Mouse (Mus musculus) hindbrain, embryonic 16.5 days (tissue): ENCODE data around the gene Ube2dnl1. TPM values are rescaled to one million over a fixed set of nuclear protein-coding genes. Genes with fewer than 3 reads are reported as not detected.

ENCODE experiments used
- ATAC-seq: fragments of 200-750 bp; cut with Nextera tagmentation; 2 replicates; pipeline ENCODE4 v1.8.0; 2017; ENCODE audit warnings: moderate TSS enrichment, moderate library complexity
- H3K27ac ChIP-seq: fragments of 300-500 bp; sonication (generic); 2 replicates; pipeline ENCODE4 v1.5.1; 2014; ENCODE audit warnings: low read depth, mild to moderate bottlenecking, control low read depth, low read length, moderate library complexity
- H3K27me3 ChIP-seq: fragments of 300-500 bp; sonication (generic); replicated peaks from 2 replicates; pipeline ENCODE4 v1.6.1; 2014; ENCODE audit warnings: low read length; ENCODE audit not compliant: control insufficient read depth, insufficient read depth
- H3K36me3 ChIP-seq: fragments of 300-500 bp; sonication (generic); 2 replicates; pipeline ENCODE4 v1.6.1; 2014; ENCODE audit warnings: mild to moderate bottlenecking, low read length, moderate library complexity, mixed read lengths; ENCODE audit not compliant: control insufficient read depth, insufficient read depth
- H3K4me1 ChIP-seq: fragments of 300-500 bp; sonication (generic); 2 replicates; pipeline ENCODE4 v1.6.1; 2014; ENCODE audit warnings: low read depth, low read length; ENCODE audit not compliant: control insufficient read depth, insufficient read depth
- H3K4me2 ChIP-seq: fragments of 300-500 bp; sonication (generic); 2 replicates; pipeline ENCODE4 v1.6.1; 2014; ENCODE audit warnings: mild to moderate bottlenecking, low read length, control low read depth, moderate library complexity
- H3K4me3 ChIP-seq: fragments of 300-500 bp; sonication (generic); 2 replicates; pipeline ENCODE4 v1.5.1; 2014; ENCODE audit warnings: mild to moderate bottlenecking, low read length, control low read depth, moderate library complexity
- H3K9ac ChIP-seq: fragments of 300-500 bp; sonication (generic); 2 replicates; pipeline ENCODE4 v1.6.1; 2014; ENCODE audit warnings: low read depth, mild to moderate bottlenecking, control low read depth, low read length, moderate library complexity
- H3K9me3 ChIP-seq: fragments of 300-500 bp; sonication (generic); 2 replicates; pipeline ENCODE4 v1.6.1; 2014; ENCODE audit warnings: mild to moderate bottlenecking, low read length, moderate library complexity; ENCODE audit not compliant: control insufficient read depth
- WGBS: fragments of 180-500 bp; shearing (Covaris S2); extraction: QIAGEN DNeasy Blood & Tissue Kit; methylation state at CpG from one replicate; pipeline ENCODE4 v1.1.7; 2014; 5-methylcytosine and 5-hydroxymethylcytosine counted together
- polyA plus RNA-seq: library from polyadenylated mRNA; unstranded; fragments of >200 nt; fragmentation: Nextera tagmentation; extraction: Ambion mirVana; gene quantifications from 2 replicates; pipeline ENCODE4 v1.2.1, GENCODE M21; 2015

Ube2dnl1 gene
- not detected in 2 replicates for polyA plus RNA-seq

DNA sequence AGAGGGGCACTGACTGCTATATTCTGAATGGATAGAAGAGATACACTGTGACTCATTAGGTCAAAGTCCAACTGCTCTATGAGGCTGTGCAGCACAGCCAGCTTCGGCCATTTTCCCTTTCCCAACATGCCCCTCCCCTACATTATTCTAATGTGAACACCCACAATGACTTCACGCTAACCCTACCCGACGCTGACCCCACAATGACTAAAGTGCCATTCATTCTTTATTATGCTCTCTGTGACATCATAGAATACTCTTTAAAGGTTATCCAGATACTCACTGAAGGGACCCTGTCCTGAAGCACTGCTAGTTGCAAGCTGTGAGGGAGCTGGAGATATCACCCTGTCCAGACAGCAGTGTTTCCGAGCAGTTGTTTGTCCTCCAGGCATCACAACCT lies at the start of gene Ube2dnl1:
TSS of gene Ube2dnl1 (plus strand) at position 301 of the 400 bp plus-strand sequence.
- no peak within 1 kb of the TSS for H3K4me3 ChIP-seq
- no peaks in the 10 kb centered on the region for H3K36me3 ChIP-seq
- no peak within 1 kb of the TSS for H3K27ac ChIP-seq
- no peaks in the 10 kb centered on the region for H3K9me3 ChIP-seq
- ATAC-seq: no peak
- no peaks in the 10 kb centered on the region for H3K4me1 ChIP-seq
- no peak within 1 kb of the TSS for H3K9ac ChIP-seq
- no peak within 1 kb of the TSS for H3K4me2 ChIP-seq
- H3K27me3 ChIP-seq: no peaks in the 10 kb centered on the region
- WGBS: 87% methylated on average over 5 of the region's 5 CpGs

DNA sequence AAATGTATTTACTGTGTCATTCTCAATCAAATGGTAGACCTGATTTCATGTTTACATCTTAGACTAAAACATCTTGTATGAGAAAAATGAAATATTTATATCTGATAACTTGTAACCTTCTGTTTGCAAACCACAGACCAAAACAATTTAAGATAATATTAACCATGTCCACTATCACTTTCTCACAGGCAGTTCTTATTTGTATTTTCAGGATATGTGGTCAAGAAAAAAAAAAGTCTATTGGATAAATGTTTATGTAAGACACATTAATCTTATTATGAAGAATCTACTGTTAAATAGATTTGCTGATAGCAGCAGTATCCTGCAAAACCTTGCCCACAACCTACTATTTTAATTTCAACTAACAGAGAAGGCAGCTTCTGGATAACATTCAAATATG lies 9.3 kb upstream of the Ube2dnl1 start:
- Histone ChIP-seq H3K9me3 (no peaks in the 10 kb centered on the region), H3K27me3 (no peaks in the 10 kb centered on the region), H3K4me1 (no peaks in the 10 kb centered on the region), H3K9ac (no peak overlapping the region), H3K4me2 (no peak overlapping the region), H3K36me3 (no peaks in the 10 kb centered on the region), H3K4me3 (no peak overlapping the region), H3K27ac (no peak overlapping the region)
- no peak for ATAC-seq

DNA sequence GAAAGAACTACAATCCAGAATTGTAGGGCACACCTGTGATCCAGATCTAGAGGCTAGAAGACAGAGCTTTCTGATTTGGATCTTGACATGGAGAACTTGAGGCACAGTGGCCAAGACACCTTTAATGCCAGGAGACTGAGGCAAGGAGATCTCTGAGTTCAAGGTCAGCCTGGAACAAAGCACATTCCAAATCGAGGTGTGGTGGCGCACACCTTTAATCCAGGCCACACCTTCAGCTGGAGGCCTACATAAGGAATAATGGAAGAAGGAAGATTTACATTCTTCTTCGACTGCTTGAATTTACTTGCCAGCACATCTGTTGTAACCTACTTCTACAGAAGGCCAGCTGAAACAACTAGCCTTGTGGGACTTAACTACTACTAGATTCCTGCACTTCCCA lies 7.3 kb upstream of the Ube2dnl1 start:
- Histone ChIP-seq H3K4me1 (no peaks in the 10 kb centered on the region), H3K4me3 (no peak overlapping the region), H3K9ac (no peak overlapping the region), H3K27ac (no peak overlapping the region), H3K27me3 (no peaks in the 10 kb centered on the region), H3K9me3 (no peaks in the 10 kb centered on the region), H3K4me2 (no peak overlapping the region), H3K36me3 (no peaks in the 10 kb centered on the region)
- WGBS: 89% methylated on average over 3 of the region's 3 CpGs
- ATAC-seq: no peak

DNA sequence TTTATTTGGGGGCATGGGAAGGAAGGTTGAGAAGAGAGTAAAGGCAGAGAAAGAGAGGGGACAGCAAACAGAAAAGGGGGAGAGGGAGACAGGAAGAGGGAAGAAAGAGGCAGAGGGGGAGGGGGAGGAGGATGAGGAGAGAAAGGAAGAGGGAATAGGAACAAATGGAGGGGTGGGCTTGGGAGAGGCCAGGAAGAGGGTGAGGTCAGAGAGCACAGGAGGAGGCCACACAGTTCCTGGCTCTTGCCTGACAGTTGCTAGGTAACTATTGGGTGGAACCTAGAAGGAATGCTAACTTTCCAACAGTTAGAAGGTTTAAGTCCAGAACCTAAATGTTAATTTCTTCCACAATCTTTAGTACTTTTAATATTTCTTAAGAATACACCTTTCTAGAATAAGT lies 1.4 kb upstream of the Ube2dnl1 start:
- Histone ChIP-seq H3K27ac (no peak overlapping the region), H3K4me2 (no peak overlapping the region), H3K9me3 (no peaks in the 10 kb centered on the region), H3K27me3 (no peaks in the 10 kb centered on the region), H3K4me3 (no peak overlapping the region), H3K36me3 (no peaks in the 10 kb centered on the region), H3K9ac (no peak overlapping the region), H3K4me1 (no peaks in the 10 kb centered on the region)
- ATAC-seq: no peak

DNA sequence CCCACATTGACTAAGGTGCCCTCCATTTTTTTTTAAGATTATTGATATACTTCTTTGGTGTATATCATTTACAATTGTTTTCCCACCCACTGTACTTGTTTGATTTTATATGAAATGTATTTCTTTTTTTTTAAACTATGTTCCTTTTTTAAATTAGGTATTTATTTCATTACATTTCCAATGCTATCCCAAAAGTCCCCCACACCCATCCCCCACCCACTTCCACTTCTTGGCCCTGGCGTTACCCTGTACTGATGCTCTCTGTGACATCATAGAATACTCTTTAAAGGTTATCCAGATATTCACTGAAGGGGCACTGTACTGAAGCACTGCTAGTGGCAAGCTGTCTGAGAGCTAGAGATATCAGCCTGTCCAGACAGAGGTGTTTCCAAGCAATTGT lies 2.5 kb downstream of the Ube2dnl1 start, which contains the start of gene Ube2dnl2:
TSS of gene Ube2dnl2 (plus strand) at position 301 of the 400 bp plus-strand sequence.
- Histone ChIP-seq H3K4me1 (no peaks in the 10 kb centered on the region), H3K9me3 (no peaks in the 10 kb centered on the region), H3K9ac (no peak within 1 kb of the TSS), H3K27ac (no peak within 1 kb of the TSS), H3K4me3 (no peak within 1 kb of the TSS), H3K36me3 (no peaks in the 10 kb centered on the region), H3K4me2 (no peak within 1 kb of the TSS), H3K27me3 (no peaks in the 10 kb centered on the region)
- ATAC-seq: no peak
- WGBS: 91% methylated on average over 1 of the region's 1 CpGs

DNA sequence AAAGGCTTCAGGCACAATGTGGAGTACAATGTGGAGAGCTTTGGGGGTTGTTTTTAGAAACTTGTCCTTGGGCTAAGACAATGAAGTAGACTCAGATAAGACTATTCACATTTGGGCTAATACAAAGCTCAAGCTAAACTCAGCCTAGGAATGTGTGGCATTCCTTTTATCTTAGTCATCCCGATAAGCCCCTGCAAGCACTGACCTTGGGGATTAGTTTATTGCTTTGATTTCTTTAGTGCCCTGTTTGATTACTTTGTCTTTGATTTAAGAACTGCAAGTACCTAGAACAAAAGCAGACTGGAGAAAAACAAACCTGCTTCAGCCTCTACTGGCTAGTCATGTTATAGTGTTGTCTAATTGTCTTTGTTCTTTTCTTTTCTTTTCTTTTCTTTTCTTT lies 50.3 kb downstream of the Ube2dnl1 start:
- Histone ChIP-seq H3K9me3 (no peaks in the 10 kb centered on the region), H3K4me1 (no peaks in the 10 kb centered on the region), H3K4me3 (no peak overlapping the region), H3K4me2 (no peak overlapping the region), H3K27ac (no peak overlapping the region), H3K9ac (no peak overlapping the region), H3K27me3 (no peaks in the 10 kb centered on the region), H3K36me3 (no peaks in the 10 kb centered on the region)
- no peak for ATAC-seq
- 33% methylated on average over 1 of the region's 1 CpGs for WGBS

Other genes with a start within 250 kb of the Ube2dnl1 start
- not detected in 2 replicates for gene Ube2dnl2, start 2.6 kb downstream of the Ube2dnl1 start, polyA plus RNA-seq